Mouse (Mus musculus) small intestine, adult 2 months (tissue): ENCODE measurements around the gene Ccdc82. TPM values are rescaled to one million over a fixed set of nuclear protein-coding genes. Genes with fewer than 3 reads are reported as not detected.
A peak's percentile ranks its signal among the peaks of the same experiment; 100 is the strongest.

Experiments
- H3K27ac ChIP-seq: fragments of 200-500 bp; 2 replicates; pipeline ENCODE4 v1.5.1; 2012; ENCODE audit warnings: low read depth, low read length, control low read depth, inconsistent platforms; ENCODE audit not compliant: insufficient read depth
- H3K27me3 ChIP-seq: fragments of 200-500 bp; 2 replicates; pipeline ENCODE4 v1.6.1; 2012; ENCODE audit warnings: mild to moderate bottlenecking, moderate library complexity, low read length, inconsistent platforms; ENCODE audit not compliant: control insufficient read depth, insufficient read depth
- H3K36me3 ChIP-seq: fragments of 200-500 bp; 2 replicates; pipeline ENCODE4 v1.6.1; 2012; ENCODE audit warnings: mild to moderate bottlenecking, low read length, control low read depth, inconsistent platforms; ENCODE audit not compliant: control insufficient read depth, insufficient read depth
- H3K4me1 ChIP-seq: fragments of 200-500 bp; 2 replicates; pipeline ENCODE4 v1.6.1; 2012; ENCODE audit warnings: low read length, inconsistent platforms, mixed read lengths; ENCODE audit not compliant: control insufficient read depth, insufficient read depth, insufficient read length
- H3K4me3 ChIP-seq: fragments of 200-500 bp; 2 replicates; pipeline ENCODE4 v1.5.1; 2012; ENCODE audit warnings: low read depth, mild to moderate bottlenecking, control low read depth, inconsistent platforms, low read length, moderate library complexity
- CTCF ChIP-seq: fragments of 200-500 bp; IDR thresholded peaks from 2 replicates; pipeline ENCODE4 v1.5.1; 2012; ENCODE audit warnings: low read depth, mild to moderate bottlenecking, control low read depth, inconsistent platforms, low read length, moderate library complexity, mixed read lengths; ENCODE audit not compliant: insufficient replicate concordance, insufficient read length; ENCODE audit errors: extremely low read depth
- POLR2A ChIP-seq: fragments of 200-500 bp; IDR thresholded peaks from 2 replicates; pipeline ENCODE4 v1.6.1; 2012; ENCODE audit warnings: low read depth, mild to moderate bottlenecking, control low read depth, inconsistent platforms, low read length, moderate library complexity
- WGBS: fragments of 180-500 bp; shearing (Covaris S2); methylation state at CpG from one replicate; pipeline ENCODE4 v1.1.7; 2018; 5-methylcytosine and 5-hydroxymethylcytosine counted together
- polyA plus RNA-seq: library from polyadenylated mRNA; depleted of rRNA; stranded (reverse); fragments of >200 nt; gene quantifications from 2 replicates; pipeline ENCODE4 v1.2.3, GENCODE M21; 2012

Ccdc82 gene
- polyA plus RNA-seq, 1 experiment = 4.1 TPM

DNA sequence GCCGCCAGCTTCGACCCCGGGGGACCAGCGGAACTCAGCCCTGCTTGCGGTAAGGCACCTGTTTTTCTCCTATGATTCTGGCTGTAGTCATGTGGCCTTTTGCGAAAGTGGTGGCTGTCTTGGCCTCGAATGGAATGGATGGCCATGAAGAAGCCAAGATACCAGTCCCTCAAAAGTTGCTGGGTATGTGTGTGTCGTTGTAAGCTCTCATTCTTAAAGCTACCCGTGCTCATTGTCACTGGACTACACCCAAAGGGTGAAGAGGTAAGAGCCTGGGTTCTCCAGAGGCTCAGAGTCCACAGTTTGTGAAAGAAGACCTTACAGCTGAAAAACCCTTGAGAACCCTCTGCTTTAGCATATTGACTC, 51.7 kb downstream of the Ccdc82 start:
- H3K4me1 ChIP-seq = peaks cover 10% of the 10 kb centered on the region
- WGBS = 32% methylated on average over 9 of the region's 9 CpGs
- H3K27me3 ChIP-seq = no peaks in the 10 kb centered on the region
- H3K4me3 ChIP-seq = peak overlapping the region; percentile 59
- no peak for TF ChIP-seq CTCF
- TF ChIP-seq POLR2A = no peak
- no peaks in the 10 kb centered on the region for H3K36me3 ChIP-seq
- peak overlapping the region; percentile 40 for H3K27ac ChIP-seq

DNA sequence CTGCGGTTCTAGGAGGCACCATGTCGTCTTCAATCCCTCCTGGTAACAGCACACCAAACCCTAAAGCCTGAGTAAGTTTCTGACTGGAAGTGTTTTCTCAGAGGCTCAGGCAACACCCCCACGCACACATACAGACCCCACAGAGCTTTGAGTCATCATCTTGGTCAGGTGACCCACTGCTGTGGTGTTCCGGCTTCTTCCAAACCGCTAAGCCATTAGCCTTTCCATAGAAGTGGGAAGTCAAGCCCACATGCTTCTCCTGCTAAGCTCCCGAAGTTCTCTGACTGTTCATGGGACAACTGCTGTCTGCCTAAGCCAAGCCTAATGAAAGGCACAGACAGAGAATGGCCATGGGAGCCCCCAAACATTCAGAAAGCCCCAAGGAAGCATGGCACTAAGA, 52.4 kb downstream of the Ccdc82 start:
- H3K27ac ChIP-seq = peak overlapping the region; percentile 40
- H3K36me3 ChIP-seq = no peaks in the 10 kb centered on the region
- TF ChIP-seq CTCF (no peak), POLR2A (no peak)
- H3K4me3 ChIP-seq = peak overlapping the region; percentile 22
- 74% methylated on average over 6 of the region's 6 CpGs for WGBS
- H3K4me1 ChIP-seq = peaks cover 13% of the 10 kb centered on the region
- no peaks in the 10 kb centered on the region for H3K27me3 ChIP-seq

DNA sequence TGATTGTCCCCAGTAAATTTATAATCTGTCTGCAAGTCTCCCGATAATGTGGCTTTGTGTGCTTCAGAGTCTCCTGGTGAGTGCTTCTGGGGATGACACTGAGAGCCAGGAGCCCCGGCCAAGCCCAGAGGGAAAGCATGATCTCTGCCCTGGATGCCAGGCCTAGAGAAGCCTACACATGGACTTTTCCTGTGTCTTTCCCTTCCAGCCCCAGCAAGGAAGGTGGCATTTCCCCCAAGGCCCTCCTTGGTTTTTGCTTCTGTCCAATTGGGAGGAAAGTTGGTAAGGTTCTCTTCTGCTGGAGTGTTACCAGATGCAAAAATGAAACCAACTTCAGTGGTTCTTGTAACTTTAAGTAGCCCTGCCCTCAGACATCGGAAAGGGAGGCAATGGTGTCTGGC, 53.3 kb downstream of the Ccdc82 start:
- TF ChIP-seq POLR2A = no peak
- no peak for TF ChIP-seq CTCF
- Histone ChIP-seq H3K4me1 (peaks cover 17% of the 10 kb centered on the region), H3K27me3 (no peaks in the 10 kb centered on the region), H3K36me3 (no peaks in the 10 kb centered on the region), H3K4me3 (peak overlapping the region; percentile 24), H3K27ac (peak overlapping the region; percentile 64)
- WGBS = 36% methylated on average over 3 of the region's 3 CpGs

DNA sequence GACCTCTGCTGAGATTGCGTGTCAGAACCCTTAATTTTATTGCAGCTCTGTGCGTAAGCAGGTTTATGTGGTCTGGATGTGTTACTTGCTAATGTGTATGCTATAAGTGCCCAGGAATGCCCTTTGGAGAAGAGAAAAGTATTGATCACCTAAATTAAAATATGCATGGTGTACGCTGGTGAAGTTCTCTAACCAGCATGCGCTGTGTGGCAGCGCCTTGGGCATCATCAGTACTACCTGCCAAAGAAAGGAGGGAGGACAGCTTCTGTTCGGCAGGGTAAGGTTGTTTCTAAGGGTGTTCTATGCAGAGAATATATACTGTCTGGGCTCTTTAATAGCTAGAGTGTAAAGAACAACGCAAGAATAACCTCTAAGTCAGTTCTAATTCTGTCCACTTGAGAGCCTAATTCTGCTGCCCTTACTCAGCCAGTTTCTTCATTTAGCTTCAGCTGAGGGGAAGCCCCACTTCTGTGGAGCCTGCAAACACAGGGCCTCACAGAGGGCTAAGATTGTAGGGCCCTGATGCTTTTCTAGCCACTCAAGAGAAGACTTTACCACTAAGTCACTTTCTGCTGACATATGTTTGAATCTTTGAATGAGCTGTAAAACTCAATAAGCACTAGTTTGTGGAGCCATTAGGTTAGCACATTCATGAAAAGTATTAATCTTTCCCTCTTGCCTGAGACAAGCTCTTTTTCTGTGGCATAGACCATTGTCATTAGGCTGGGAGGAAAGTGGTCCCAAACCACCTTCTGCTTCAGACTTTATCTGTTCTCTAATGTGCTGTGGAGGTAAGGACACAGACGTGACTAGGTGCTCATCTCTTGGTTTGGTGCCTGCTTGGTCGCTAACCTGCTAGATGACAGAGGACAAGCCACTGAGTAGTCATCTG, 54.4 kb downstream of the Ccdc82 start:
- no peak for TF ChIP-seq CTCF
- TF ChIP-seq POLR2A = no peak

DNA sequence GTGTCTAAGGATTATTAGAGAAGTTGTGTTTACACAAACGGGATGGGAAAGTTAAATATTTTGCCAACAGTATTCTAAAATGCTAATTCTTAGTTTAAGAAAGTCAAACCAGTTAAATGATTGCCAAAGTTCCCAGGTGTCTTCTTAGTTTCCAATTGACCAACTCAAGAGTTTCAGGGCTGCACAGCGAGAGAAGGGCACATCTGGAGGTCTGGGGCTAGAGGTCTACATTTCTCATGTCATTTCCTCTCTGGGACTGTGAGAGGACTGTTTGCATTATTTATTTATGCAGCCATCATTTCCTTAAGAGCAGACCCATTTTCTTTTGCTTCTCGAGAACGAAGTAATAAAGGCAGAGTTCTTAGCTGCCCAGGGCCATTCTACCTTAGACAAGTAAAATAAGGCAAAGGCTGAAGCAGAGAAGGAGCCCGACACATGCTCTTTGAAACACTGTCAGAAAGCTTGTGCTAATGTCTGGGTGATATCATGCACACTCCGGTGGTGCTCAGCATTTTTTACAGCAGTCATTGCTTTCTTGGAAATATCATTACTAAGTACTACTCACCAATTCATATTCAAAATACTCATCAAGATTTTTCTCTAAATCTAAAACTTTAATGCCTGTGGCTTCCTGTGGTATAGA, 55.5 kb downstream of the Ccdc82 start:
- WGBS = 57% methylated on average over 6 of the region's 6 CpGs
- peak overlapping the region; percentile 0; the same call in 1 of the 2 replicates for H3K27ac ChIP-seq
- H3K4me3 ChIP-seq = no peak overlapping the region
- no peak for TF ChIP-seq CTCF
- TF ChIP-seq POLR2A = no peak
- peaks cover 14% of the 10 kb centered on the region for H3K4me1 ChIP-seq
- no peaks in the 10 kb centered on the region for H3K36me3 ChIP-seq
- no peaks in the 10 kb centered on the region for H3K27me3 ChIP-seq

More for the DNA sequence above, 54.4 kb downstream of the Ccdc82 start:
- WGBS = 83% methylated on average over 9 of the region's 9 CpGs
- H3K27me3 ChIP-seq = no peaks in the 10 kb centered on the region
- 0 out of 2 replicates have a peak overlapping the region, but pooled peaks have one; percentile 0 for H3K27ac ChIP-seq
- no peaks in the 10 kb centered on the region for H3K36me3 ChIP-seq
- H3K4me1 ChIP-seq = peaks cover 16% of the 10 kb centered on the region
- no peak overlapping the region for H3K4me3 ChIP-seq

DNA sequence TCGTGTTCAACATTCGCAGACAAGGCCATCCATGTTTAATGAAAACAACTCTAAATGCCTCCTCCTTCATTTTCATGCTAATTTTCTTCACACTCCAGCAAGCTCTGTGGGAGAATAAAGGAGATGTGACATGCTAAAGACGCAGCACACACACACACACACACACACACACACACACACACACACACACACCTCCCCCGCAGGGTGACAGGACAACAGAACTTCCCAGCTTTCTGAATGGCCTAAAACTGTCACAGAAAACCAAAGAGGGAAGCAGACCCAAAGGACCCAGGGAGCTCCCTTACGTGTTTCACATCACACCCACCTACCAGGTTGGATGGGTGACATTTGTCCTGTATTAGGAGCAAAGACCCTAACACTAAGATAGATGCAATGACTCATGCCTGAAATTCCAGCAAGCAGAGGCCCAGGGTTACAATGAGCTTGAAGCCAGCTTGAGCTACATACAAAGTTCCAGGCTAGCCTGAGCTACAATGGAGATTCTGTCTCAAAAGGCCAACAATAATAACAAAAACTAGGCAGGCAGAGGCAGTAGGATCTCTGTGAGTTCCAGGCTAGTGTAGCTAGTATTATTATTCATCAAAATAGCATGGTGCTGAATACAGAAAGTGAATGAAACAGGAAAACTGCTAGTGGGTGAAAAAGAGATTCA, 56.5 kb downstream of the Ccdc82 start:
- peaks cover 12% of the 10 kb centered on the region for H3K4me1 ChIP-seq
- H3K36me3 ChIP-seq = no peaks in the 10 kb centered on the region
- TF ChIP-seq CTCF (no peak), POLR2A (no peak)
- no peaks in the 10 kb centered on the region for H3K27me3 ChIP-seq
- 90% methylated on average over 5 of the region's 5 CpGs for WGBS
- no peak overlapping the region for H3K4me3 ChIP-seq
- no peak overlapping the region for H3K27ac ChIP-seq

DNA sequence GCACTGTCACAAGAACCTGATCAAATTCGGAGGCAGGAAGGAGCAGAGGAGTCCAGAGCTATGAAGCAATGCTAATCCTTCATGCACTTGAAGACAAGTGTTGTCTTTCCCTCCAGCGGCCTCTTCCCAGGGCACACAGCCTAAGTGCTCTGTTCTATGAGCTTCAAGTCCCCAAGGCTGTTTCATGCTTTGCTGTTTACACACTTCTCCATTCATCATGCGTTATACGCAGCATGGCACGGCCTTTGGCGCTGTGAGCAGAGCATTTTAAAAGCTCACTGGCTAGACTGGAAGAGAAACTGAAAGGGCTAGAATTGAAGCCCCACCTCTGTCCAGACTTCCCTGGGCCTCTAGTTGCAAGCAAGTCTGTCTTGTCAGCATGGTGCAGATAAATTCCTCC, 57.2 kb downstream of the Ccdc82 start:
- H3K27ac ChIP-seq = peak overlapping the region; percentile 34
- no peaks in the 10 kb centered on the region for H3K27me3 ChIP-seq
- WGBS = 10% methylated on average over 6 of the region's 6 CpGs
- H3K36me3 ChIP-seq = no peaks in the 10 kb centered on the region
- no peak for TF ChIP-seq CTCF
- no peak; the same call in 1 of the 2 replicates for TF ChIP-seq POLR2A
- H3K4me3 ChIP-seq = no peak overlapping the region; the same call in 1 of the 2 replicates
- H3K4me1 ChIP-seq = peaks cover 10% of the 10 kb centered on the region
